Mouse (Mus musculus): ENCODE results near the gene Akap9.
"Not testable (repeated sequence)": the region's sequence is repeated elsewhere in the genome, so short reads cannot be mapped to it uniquely, and the experiment has no call there.

The Akap9 gene

DNA sequence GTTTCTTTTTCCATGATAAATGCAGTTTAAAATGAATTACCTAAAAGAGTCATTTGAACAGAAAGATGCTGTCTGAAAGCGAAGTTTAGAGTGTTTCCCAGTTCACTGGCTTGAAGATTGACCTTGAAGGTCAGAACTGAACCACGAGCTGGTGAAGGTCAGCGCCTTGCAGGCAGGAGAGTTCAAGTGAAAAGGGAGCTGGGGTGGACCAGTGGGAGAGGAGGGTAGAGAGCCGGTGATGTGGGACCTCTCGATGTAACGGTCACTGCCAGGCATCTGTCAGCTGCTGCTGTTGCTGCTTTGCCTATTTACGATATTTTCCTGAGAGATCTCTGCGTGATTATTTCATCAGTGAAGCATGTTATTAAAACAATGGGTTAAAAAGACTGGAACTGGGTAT, 111.5 kb downstream of the Akap9 start:
- no peak for DNase-seq (ENCODE audit: inconsistent ontology term)

DNA sequence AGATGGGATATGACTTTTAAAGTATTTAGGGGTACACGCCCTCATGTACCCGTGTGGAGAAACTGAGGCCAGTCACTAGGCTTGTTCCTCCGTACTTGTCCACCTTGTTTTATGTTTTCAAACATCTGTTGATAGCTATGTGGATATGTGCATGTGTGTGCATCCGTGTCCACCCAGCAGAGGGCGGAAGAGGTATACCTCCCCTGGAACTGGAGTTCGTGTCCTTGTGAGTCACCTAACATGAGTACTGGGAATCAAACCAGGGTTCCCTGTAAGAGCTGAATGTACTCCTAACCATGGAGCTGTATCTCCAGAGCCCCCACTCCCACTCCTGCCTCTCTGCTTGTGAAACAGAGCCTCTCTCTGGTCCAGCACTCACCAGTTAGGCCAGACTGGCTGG, 112.5 kb downstream of the Akap9 start:
- no peak for DNase-seq (ENCODE audit: inconsistent ontology term)

DNA sequence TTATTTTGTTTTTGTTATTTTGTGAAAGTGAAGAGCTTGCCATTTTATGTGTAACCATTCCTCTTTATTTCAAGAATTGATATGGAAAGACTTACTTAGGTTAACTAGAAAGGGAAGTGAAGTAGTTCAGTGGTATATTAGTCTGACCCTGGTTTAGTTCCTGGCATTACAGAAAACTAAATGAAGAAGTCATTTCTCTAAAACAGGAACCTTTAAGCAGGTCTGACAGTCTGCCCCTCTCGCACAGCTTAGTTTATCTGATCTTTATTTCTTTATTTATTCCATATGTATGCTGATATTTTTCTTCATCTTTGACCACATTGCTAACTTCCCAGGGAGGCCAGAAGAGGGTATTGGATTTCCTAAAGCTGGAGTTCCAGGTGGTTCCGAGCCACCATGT, 113.1 kb downstream of the Akap9 start:
- no peak for DNase-seq (ENCODE audit: inconsistent ontology term)

DNA sequence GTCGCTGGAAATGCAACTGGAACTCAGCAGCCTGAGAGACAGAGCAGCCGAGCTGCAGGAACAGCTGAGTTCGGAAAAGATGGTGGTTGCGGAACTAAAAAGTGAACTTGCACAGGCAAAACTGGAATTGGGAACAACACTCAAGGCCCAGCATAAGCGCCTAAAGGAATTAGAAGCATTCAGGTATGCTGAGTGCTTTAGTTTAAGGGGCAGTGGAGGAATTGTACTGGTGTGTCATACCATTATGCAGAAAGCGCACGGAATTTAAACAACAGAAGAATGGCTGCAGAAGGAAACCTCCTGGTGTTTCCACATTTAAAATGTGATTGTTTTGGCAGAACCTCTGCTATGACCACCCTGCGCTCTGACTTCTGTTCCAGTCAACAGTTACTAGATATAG, 132.5 kb downstream of the Akap9 start:
- no peak for DNase-seq (ENCODE audit: inconsistent ontology term)

DNA sequence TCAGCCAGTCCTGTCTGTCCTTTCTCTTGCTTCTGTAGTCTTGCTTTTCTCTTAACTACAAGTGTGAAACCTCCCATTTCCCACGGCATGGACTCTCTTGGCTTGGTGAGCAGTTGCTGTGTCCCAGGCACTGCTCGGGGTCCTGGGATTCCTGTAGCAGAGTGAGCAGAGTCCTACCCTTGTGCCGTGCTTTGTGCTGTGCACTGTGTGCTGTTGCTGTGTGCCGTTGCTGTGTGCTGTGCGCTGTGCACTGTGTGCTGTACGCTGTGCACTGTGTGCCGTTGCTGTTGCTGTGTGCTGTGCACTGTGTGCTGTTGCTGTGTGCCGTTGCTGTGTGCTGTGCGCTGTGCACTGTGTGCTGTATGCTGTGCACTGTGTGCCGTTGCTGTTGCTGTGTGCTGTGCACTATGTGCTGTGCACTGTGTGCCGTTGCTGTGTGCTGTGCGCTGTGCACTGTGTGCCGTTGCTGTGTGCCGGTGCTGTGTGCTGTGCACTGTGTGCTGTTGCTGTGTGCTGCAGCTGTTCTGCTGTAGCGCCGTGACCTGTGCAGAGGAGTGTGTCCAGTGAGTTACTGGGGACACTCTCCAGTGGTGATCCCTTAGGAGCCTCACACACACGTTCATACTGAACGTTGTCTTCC, 138.7 kb downstream of the Akap9 start:
- no peak for DNase-seq (ENCODE audit: inconsistent ontology term)

DNA sequence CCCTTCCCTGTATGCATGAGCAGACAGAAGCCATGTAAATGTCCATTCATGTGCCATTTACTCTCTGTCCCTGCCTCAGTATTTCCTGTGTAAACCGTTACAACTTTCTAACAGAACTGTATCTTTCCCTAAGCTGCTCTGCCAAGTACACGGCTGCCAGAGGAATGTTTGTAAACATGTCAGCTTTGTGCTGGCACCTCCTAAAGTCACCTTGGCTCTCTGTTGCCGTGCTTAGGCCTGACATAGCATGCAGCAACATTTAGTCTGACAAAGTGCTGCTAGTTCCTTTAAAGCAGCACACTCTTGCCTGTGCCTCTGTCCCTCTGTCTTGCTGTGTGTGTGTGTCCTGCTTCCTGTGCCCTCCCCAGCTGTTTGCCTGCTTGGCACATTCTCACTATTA, 139.3 kb downstream of the Akap9 start:
- no peak for DNase-seq (ENCODE audit: inconsistent ontology term)

DNA sequence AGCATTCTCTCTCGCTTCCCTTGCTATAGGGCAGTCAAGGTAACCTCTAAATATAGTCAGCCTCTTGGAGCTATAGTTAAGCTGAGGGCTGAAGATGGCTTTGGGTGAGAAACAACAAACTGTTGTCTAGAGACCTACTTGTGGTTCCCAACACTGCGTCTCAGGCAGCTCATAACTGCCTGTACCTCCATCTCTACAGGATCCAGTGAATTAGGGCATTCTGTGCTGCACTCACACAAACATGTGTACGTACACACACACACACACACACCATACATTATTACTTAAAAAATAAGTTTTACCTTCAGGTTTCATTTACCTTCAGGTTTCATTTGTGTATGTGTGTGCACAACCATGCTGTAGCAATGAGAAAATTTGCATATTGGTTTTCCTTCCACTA, 151.2 kb downstream of the Akap9 start:
- DNase-seq (ENCODE audit: inconsistent ontology term), result no peak

DNA sequence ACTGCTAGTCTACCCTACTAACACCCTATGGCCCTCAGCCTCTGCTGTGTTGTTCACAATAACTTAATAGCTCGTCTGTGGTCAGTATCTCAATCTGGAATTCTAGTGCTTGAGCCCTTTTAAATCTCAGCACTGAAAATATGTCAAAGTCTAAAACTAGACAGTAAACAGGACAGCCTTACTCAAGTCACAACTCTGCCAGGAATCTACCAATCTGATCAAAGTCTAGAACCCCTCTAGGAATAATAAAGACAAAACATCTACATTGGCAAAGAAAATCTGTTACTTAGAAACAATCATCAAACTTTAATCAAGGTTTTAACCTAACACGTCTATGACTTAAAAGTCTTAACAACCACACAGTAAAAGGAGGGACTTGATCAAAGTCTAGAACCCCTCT, 153.0 kb downstream of the Akap9 start:
- DNase-seq (ENCODE audit: inconsistent ontology term), result no peak

DNA sequence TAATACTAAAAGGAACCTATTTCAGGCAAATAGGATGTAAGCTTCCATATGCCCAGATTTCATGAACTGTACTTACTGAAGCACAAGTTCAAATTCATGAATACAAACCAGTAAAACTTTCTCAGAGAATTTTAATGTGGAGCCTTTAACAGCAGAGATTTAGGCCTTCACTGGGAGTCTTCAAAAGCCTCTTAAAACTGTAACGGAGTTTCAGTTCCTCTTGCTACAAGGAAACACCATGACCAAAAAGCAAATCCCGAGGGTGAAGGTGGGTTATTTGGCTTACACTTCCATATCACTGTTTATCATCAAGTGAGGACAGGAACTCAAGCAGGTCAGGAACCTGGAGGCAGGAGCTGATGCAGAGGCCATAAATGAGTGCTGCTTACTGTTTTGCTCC, 153.7 kb downstream of the Akap9 start:
- no peak for DNase-seq (ENCODE audit: inconsistent ontology term)

DNA sequence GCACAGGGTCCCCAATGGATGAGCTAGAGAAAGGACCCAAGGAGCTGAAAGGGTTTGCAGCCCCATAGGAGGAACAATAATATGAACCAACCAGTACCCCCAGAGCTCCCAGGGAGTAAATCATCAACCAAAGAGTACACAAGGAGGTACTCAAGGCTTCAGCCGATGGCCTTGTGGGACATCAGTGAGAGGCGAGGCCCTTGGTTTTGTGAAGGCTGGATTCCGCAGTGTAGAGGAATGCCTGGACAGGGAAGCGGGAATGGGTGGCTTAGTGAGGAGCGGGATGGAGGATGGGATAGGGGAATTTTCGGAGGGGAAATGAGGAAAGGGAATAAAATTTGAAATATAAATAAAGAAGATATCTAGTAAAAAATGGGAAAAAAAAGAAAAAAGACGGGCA, 157.1 kb downstream of the Akap9 start:
- DNase-seq (ENCODE audit: inconsistent ontology term), result no peak

DNA sequence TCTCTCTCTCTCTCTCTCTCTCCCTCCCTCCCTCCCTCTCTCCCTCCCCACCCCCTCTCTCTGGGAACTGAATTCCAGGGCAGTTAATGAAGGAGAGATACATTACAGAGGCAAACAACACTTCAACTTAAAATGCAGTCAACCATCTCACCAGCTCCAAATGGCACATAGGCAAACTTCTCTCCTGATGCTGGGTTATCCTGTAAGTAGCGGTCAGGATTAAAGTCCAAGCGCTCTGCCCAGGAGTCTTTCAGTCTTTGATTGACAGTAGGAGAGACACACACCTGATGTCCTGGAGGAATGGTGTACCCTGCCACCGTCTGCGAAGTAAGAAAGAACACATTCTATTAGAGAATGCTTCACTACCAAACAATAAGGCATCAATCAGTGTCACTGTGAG, 158.5 kb downstream of the Akap9 start:
- no peak for DNase-seq (ENCODE audit: inconsistent ontology term)

DNA sequence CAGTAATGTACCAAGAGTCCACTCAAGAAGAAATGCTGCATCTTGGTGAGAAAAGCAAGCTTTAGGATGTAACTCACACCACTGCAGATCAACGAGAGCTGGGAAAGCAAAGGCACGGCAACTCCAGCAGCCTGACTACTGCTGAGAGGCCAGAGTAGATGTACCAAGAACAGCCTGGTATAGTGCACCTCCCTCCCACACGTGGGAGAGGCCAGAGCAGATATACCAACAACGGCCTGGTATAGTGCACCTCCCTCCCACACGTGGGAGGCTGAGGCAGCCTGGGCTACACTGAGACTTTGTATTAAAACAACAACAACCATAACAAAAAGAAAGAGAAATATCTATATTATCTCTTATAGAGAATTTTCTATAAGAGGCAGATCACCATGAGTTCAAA, 160.3 kb downstream of the Akap9 start:
- DNase-seq (ENCODE audit: inconsistent ontology term), result no peak

DNA sequence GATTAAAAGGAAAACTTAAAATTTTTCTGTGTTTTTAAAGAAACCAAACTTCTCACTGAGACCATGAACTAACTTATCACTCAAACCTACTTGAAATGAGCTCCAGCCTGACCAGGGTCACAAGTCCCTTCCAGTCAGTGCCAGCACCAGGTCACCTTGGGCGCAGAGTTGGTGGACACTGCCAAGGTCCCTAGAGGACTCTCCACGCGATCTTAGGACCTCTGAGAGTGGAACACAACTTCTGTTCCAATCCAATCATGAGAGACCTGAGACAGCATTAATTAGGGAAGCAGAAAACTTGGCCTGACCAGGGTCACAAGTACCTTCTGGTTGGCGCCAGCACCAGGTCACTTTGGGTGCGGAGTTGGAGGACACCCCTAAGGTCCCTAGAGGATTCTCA, 166.6 kb downstream of the Akap9 start:
- DNase-seq (ENCODE audit: inconsistent ontology term), result no peak

DNA sequence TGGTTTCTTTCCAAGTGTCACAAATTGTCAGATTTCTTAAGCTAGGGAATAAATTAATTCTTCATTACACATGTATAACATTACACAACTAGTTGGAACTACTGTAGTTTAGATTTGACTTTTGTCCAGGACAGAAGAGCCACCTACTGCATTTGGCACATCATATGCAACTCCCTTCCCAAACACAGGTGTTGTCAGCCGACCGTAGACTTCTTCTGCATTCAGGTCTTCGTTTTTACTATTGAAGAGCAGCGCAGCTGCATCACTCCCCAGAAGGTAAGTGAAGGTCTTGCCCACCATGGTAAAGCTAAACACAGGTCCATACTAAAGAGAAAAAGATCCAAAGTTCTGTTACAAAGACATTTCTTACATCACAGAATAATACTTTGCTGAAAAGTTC, 173.2 kb downstream of the Akap9 start:
- DNase-seq (ENCODE audit: inconsistent ontology term), result no peak

DNA sequence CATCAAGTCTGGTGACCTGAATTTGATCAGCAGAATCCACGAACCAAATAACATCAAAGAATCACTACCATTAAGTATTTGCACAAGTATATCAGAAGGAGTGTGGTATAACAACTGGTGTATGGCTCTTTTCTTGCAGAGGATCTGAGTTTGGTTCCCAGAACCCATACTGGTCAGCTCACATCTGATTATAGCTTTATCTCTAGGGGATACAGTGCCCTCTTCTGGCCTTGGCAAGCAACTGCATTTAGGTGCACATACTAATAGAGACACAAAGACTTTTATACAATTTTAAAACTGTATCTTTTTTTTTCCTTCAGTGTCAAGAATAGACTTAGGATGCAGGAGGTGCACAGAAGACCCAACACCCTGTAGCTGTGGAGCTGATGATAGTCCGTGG, 173.9 kb downstream of the Akap9 start:
- DNase-seq (ENCODE audit: inconsistent ontology term), result no peak

DNA sequence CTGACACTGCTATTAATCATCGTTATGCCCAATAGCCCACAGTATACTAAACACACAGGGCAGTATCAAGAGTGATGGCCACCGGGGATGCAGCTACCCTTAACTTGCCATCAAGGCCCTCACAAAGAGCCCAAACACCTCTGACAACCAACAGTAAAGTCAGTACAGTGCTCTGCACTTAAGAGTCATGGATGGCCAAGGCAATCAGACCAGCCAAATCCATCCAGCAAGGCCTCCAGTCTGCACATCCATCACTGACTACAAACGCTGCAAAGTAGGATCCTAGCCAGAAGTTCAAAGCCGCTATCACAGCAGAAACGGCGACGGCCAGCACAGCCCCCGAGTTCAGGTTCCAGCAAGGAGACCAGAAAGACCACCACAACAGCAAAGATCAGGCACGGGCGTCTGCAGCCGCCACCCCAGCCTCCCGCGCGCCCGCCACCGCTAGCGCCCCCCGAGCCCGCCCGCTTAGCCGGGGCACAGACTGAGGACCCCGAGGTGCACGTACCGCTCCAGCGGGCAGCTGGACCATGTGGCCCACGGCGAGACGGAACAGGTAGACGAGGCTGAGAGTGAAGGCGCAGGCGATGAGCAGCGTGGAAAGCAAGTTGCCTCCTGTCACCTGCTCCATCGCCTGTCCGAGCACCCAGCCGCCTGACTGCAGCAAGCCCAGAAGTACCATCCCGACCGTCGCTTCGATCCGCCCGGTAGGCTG, 175.9 kb downstream of the Akap9 start:
- DNase-seq (ENCODE audit: inconsistent ontology term), result peak; percentile 21

DNA sequence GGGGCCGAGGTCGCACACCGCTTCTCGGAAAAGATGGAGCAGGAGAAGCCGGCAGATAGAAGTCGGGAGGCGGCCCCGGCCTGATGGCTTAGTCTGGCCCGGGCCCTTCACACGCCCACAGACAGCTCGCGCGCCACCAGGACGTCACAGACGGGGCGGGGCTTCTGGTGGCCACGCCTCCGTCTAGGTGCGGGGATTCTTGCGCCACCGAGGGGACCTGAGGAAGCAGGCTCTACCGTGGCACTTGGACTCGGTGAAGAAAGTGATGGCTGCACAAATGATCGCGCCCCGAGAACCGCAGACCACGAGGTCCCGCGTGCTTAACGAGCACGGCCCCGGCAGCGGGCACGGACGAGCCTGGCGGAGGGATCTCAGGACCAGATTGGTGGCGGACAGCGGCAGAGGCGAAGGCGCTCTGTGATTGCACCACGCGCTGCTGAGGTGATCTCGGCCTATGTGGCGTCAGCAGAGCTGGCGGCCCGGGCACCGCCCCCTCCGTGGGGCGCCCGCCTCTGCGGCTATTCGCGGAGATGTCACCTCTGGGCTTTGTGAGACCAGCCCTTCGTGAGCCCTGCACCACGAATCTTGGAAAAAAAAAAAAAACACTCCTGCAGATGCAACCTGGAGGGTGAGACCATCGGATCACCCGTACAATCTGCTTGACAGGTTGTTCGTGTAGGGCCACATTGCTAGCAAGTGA, 176.6 kb downstream of the Akap9 start, which contains the start of gene Cyp51:
Cyp51 (minus strand) TSS at position 406 of the 700 bp plus-strand sequence.
- peak; percentile 98 for DNase-seq (ENCODE audit: inconsistent ontology term)

DNA sequence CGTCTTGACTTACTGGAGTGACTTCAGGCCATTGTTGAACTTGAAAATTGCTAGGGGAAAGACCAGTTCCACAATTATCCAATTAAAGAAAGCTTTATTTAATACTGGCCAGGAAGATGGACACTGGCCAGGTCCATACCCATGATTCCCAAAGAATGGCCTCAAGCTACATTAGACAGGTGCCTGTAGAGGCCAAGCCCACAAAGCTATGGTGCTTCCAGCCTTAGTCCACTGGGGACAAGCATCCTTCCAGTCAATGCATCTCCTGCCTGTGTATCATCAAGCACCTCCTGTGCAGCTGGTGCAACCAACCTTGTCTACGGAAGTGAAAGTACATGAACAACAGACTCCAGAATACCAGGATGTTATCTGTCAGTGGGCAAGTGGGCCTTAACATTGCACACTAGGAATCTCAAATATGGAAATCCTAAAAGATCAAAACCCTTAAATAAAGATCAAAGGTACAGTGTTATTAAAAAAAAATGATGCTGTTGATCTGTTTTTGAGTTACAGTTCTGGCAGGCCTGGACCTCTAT, 177.9 kb downstream of the Akap9 start:
- no peak for DNase-seq (ENCODE audit: inconsistent ontology term)

DNA sequence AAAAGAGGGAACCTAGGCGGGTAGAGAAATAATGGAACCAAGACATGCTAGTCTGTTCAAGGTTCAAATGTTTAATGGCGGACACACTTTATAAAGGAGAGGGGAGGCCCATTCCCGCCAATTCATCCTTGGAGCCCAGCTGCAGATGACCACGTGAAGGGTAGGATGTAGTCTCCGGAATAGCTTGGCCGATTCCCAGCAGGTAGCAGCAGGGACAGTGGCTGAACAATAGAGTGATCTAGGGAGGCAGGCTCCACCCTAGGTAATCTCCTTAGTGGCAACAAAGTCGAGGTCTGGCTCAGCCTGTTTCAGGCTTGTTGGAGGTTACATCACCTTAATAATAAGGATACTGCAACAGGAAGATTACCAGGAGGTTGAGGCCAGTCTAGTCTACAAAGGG, 179.2 kb downstream of the Akap9 start:
- not testable (repeated sequence) for DNase-seq (ENCODE audit: inconsistent ontology term)

DNA sequence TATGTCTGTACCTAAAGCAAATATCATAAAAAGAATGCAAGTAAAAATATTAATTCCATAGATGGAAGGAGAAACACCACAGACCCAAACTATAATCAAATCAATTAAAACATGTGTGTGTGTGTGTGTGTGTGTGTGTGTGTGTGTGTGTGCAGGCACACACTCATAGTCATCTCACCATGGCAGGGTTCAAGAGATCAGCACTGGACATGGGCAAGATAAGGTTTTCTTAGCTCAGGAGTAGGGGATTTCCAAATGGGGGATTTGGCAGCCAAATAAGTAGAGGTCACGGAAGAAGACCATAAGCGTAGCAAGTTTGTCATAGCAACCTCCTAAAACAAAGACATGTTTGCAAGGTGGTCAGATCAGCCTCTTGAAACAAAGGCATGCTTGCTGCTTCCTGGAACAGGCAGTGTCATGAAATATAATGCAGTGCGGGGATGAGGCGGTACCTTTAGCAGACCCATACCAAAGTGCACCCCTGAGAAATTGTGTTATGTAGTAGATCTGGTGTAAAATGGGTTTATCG, 184.8 kb downstream of the Akap9 start:
- DNase-seq (ENCODE audit: inconsistent ontology term), result no peak
